Mouse (Mus musculus) spleen, adult 2 months (tissue): ENCODE results near the gene Dmrtc1a. TPM values are rescaled to one million over a fixed set of nuclear protein-coding genes. Genes with fewer than 3 reads are reported as not detected.
"Not testable (repeated sequence)": the region's sequence is repeated elsewhere in the genome, so short reads cannot be mapped to it uniquely, and the experiment has no call there.

Experiments used
- DNase-seq, 2 experiments: peaks; one replicate each; pipeline versions ENCODE4 v3.0.0 to v3.0.0-alpha.2; 2012 to 2021; ENCODE audit warnings: low spot score in 2 of 2, low read depth in 1 of 2
- H3K27ac ChIP-seq: fragments of 200-500 bp; 2 replicates; pipeline ENCODE4 v1.5.1; 2012; ENCODE audit warnings: low read length, inconsistent platforms; ENCODE audit not compliant: insufficient read depth
- H3K27me3 ChIP-seq: fragments of 200-500 bp; 2 replicates; pipeline ENCODE4 v1.6.1; 2012; ENCODE audit warnings: mild to moderate bottlenecking, moderate library complexity, low read length, inconsistent platforms; ENCODE audit not compliant: control insufficient read depth, insufficient read depth
- H3K36me3 ChIP-seq: fragments of 200-500 bp; 2 replicates; pipeline ENCODE4 v1.6.1; 2012; ENCODE audit warnings: mild to moderate bottlenecking, low read length, inconsistent platforms; ENCODE audit not compliant: control insufficient read depth, insufficient read depth
- H3K4me1 ChIP-seq: fragments of 200-500 bp; 2 replicates; pipeline ENCODE4 v1.6.1; 2011; ENCODE audit warnings: inconsistent platforms; ENCODE audit not compliant: control insufficient read depth, insufficient read depth, insufficient read length
- H3K4me3 ChIP-seq: fragments of 200-500 bp; 2 replicates; pipeline ENCODE4 v1.5.1; 2011; ENCODE audit warnings: mild to moderate bottlenecking, inconsistent platforms; ENCODE audit not compliant: insufficient read depth, insufficient read length; ENCODE audit errors: extremely low read depth
- CTCF ChIP-seq: fragments of 200-500 bp; IDR thresholded peaks from 2 replicates; pipeline ENCODE4 v1.5.1; 2011; ENCODE audit warnings: mild to moderate bottlenecking, inconsistent platforms; ENCODE audit not compliant: insufficient read depth, insufficient read length, insufficient replicate concordance; ENCODE audit errors: extremely low read depth
- POLR2A ChIP-seq: fragments of 200-500 bp; IDR thresholded peaks from 2 replicates; pipeline ENCODE4 v1.6.1; 2011; ENCODE audit warnings: low read depth, low read length, inconsistent platforms
- WGBS: fragments of 180-500 bp; shearing (Covaris S2); methylation state at CpG from one replicate; pipeline ENCODE4 v1.1.7; 2018; 5-methylcytosine and 5-hydroxymethylcytosine counted together
- polyA plus RNA-seq: library from polyadenylated mRNA; depleted of rRNA; stranded (reverse); fragments of >200 nt; gene quantifications from 2 replicates; pipeline ENCODE4 v1.2.3, GENCODE M21; 2012; rRNA removed

Gene Dmrtc1a
- polyA plus RNA-seq: 0.07 TPM in 1 of 2 replicates, not detected in the other

DNA sequence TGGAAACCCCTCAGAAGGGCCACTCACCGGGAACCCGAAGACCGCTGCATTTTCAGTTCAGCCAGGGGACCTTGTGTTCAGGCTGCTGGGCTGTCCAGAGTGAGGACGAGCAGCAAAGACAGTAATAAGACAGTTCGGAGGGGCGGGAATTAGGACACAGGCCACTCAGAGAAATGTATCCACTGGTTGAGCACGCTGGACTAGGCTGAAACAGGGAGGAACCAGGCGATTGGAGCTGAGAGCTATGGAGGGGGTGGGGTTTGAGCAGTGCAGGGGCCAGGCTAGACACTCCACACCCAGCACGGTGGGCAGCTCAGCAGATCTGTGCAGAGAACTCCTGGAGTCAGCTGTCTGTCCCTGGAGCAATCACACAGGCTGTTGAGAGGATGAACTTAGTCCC is at the start of gene Dmrtc1a, which contains the start of gene 1700011M02Rik:
Gene Dmrtc1a, minus strand, starts transcription at position 101 of the 400 bp plus-strand sequence.
Gene 1700011M02Rik, plus strand, starts transcription at position 319 of the 400 bp plus-strand sequence.
- 95% methylated on average over 6 of the region's 9 CpGs for WGBS
- H3K36me3 ChIP-seq, H3K4me3 ChIP-seq, H3K4me1 ChIP-seq, H3K27me3 ChIP-seq, DNase-seq, H3K27ac ChIP-seq: not testable (repeated sequence)

DNA sequence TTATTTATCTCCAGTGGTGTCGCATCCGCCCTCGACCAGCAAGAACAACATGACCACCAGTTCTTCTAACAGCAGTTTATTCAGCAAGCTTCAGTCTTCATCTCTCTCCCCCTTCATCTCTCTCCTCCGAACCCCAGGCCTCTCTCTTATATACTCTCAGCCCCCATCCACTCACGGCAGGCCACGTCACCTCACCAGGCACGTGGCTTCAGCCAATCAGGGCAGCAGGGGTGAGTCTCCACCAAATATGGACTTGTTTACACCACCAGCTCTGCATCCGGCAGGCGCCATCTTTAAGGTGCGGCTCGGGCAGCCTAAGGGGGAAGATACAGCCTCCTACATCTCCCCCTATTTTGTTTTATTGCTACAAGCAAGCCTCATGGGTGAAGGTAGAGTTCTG is 41.6 kb upstream of the Dmrtc1a start:
- 87% methylated on average over 11 of the region's 11 CpGs for WGBS
- not testable (repeated sequence) for H3K27ac ChIP-seq, DNase-seq, H3K4me3 ChIP-seq, H3K36me3 ChIP-seq, H3K4me1 ChIP-seq, H3K27me3 ChIP-seq

GRCm38 (mm10) chrX:102936743-102937142 is 28.3 kb upstream of the Dmrtc1a start:
- H3K27me3 ChIP-seq: no peaks in the 10 kb centered on the region
- WGBS: 68% methylated on average over 5 of the region's 5 CpGs
- no peak overlapping the region for H3K27ac ChIP-seq
- no peaks in the 10 kb centered on the region for H3K4me1 ChIP-seq
- TF ChIP-seq POLR2A (no peak), CTCF (no peak)
- no peak overlapping the region for H3K4me3 ChIP-seq
- H3K36me3 ChIP-seq: no peaks in the 10 kb centered on the region
- no peak for DNase-seq

- TF ChIP-seq POLR2A (no peak), CTCF (no peak)
- Histone ChIP-seq H3K4me1 (no peaks in the 10 kb centered on the region), H3K27ac (no peak overlapping the region), H3K36me3 (no peaks in the 10 kb centered on the region), H3K27me3 (no peaks in the 10 kb centered on the region), H3K4me3 (no peak overlapping the region)
- DNase-seq: no peak
- 69% methylated on average over 8 of the region's 8 CpGs for WGBS
Measured at GRCm38 (mm10) chrX:102934395-102934764, 25.9 kb upstream of the Dmrtc1a start.

DNA sequence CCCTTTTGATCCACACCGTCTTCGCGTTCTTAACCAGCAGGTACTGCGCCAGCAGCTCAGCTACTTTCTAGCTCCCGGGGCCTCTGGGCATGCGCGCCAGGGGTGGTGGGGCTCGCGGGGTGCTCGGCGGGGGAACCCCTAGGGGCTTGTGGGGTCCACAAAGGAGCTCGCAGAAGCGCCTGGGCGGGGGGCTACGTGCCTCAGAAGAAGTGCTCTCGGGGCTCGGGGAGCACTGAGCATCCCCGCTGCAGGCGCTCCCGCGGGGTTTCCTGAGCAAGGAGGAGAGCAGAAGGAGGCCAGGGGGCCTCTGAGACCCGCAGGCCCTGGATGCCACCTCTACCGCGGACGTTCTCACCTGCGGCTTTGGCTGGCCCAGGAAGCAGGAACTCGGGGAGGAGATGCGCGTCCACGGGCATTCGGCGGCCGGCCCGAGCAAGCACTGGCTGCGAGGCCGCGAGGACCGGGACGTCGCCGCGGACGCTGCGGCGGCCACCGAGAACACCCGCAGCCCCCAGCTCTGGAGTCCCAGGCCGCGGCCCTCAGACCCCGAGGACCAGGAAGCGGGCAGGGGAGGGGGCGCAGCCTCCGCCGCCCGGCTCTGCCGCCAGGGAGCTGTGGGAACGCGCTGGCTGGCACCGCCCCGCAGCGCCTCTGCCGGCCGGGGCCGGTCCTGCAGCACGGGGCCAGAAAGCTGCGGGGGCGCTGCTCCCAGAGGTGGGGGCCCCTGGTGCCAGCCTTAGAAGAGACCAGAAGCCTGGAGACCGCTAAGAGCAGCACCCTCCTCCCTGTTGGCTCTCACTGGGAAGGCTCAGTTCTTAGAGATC is 25.3 kb upstream of the Dmrtc1a start:
- peak overlapping the region; percentile 30; the same call in 1 of the 2 replicates for H3K4me3 ChIP-seq
- no peak for DNase-seq
- no peaks in the 10 kb centered on the region for H3K4me1 ChIP-seq
- WGBS: 42% methylated on average over 58 of the region's 68 CpGs
- TF ChIP-seq POLR2A (no peak), CTCF (peak; percentile 25; the same call in 1 of the 2 replicates)
- no peak overlapping the region for H3K27ac ChIP-seq
- no peaks in the 10 kb centered on the region for H3K36me3 ChIP-seq
- no peaks in the 10 kb centered on the region for H3K27me3 ChIP-seq

GRCm38 (mm10) chrX:102932992-102933570 is 24.6 kb upstream of the Dmrtc1a start:
- Histone ChIP-seq H3K4me3 (no peak overlapping the region), H3K36me3 (no peaks in the 10 kb centered on the region), H3K4me1 (no peaks in the 10 kb centered on the region), H3K27ac (no peak overlapping the region), H3K27me3 (no peaks in the 10 kb centered on the region)
- TF ChIP-seq CTCF: no peak
- no peak for TF ChIP-seq POLR2A
- DNase-seq: no peak
- 54% methylated on average over 12 of the region's 12 CpGs for whole genome bisulfite sequencing

- 89% methylated on average over 6 of the region's 6 CpGs for WGBS
- H3K36me3 ChIP-seq, H3K27ac ChIP-seq, H3K27me3 ChIP-seq, H3K4me3 ChIP-seq, DNase-seq, H3K4me1 ChIP-seq: not testable (repeated sequence)
Measured at GRCm38 (mm10) chrX:102928072-102928471, 19.6 kb upstream of the Dmrtc1a start, which contains the start of gene 1700018G05Rik. Gene 1700018G05Rik, plus strand, starts transcription at chrX:102928372.

DNA sequence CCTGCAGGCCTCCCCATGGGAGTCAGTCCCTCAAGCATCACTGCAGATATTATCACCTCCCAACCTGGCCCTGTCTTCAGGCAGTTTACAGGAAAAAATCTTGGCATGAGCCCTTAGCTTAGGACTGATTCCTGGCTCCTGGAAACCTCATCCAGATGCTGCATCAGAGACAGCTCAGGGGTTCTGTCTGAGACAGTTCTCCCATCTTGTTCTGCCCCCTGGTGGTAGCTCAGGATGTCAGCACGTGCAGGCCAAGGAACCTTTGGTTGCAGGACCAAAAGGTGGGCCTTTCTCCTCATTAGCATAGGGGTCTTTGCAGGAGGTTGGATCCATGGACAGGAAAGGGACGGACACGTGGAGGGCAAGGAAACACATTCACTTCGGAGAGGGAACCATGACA is 18.2 kb upstream of the Dmrtc1a start:
- not testable (repeated sequence) for H3K27me3 ChIP-seq, H3K36me3 ChIP-seq, DNase-seq, H3K4me1 ChIP-seq, H3K27ac ChIP-seq, H3K4me3 ChIP-seq
- WGBS: 43% methylated on average over 4 of the region's 4 CpGs

GRCm38 (mm10) chrX:102914823-102915222 is 6.3 kb upstream of the Dmrtc1a start:
- not testable (repeated sequence) for DNase-seq, H3K36me3 ChIP-seq
- WGBS: 73% methylated on average over 1 of the region's 1 CpGs

More at GRCm38 (mm10) chrX:102914823-102915222, 6.3 kb upstream of the Dmrtc1a start:
- H3K27ac ChIP-seq, H3K27me3 ChIP-seq, H3K4me1 ChIP-seq, H3K4me3 ChIP-seq: not testable (repeated sequence)
